Mouse (Mus musculus) cerebellum, adult 11-12 months (tissue): ENCODE results near the gene Slc12a9.

Source experiments
- DNase-seq: peaks from one replicate; pipeline ENCODE4 v3.0.0; 2022

Gene Slc12a9

DNA sequence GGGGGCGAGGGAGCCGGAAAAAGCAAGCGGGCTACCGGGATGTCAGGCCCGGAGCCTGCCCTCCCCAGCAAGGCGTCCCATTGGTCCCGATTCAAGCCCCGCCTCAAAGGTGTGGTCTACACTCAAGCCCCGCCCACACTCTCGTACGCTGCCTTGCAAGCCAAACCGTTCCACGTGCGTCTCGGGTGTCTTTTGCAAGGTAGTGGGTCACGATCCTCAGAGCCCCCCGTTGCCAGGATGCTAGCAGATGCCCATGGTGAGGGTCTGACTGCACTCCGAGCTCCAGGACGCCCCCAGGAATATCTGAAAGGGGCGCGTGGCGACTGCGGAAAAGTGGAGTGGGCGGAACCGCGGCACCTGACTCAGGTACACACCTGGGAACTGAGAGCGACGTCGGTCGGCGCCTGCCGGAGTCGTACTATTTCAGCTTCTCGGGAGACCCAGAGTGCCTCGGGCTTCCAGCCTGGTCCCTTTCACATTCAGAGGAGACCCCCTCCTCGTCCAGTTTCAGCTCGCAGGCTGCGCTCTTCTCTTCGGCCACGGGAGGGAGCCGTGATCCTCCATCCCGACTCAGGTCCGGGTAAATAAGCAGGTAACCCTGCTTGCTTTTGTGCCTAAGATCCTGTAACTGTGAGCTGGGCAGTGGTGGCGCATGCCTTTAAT is at the start of gene Slc12a9:
Gene Slc12a9 (minus strand): TSS at position 86 of the 663 bp plus-strand sequence.
- DNase-seq: peak; percentile 93

DNA sequence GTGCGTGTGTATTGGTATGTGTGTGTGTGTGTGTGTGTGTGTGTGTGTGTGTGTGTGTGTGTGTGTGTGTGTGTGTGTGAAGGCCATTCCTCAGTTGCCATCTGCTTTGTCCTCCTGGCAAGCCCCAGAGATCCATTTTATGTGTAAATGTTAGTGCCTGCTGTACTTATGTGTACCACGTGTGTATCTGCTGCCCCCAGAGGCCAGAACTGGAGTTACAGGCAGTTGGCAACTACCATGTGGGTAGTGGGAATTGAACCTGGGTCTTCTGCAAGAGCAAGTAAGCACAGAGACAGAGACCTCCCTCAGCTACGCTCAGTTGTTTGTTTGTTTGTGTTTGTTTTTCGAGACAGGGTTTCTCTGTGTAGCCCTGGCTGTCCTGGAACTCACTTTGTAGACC is 47.8 kb upstream of the Slc12a9 start:
- DNase-seq: peak; percentile 24

GRCm38 (mm10) chr5:137377603-137378002 is 44.2 kb upstream of the Slc12a9 start:
- DNase-seq: no peak

DNA sequence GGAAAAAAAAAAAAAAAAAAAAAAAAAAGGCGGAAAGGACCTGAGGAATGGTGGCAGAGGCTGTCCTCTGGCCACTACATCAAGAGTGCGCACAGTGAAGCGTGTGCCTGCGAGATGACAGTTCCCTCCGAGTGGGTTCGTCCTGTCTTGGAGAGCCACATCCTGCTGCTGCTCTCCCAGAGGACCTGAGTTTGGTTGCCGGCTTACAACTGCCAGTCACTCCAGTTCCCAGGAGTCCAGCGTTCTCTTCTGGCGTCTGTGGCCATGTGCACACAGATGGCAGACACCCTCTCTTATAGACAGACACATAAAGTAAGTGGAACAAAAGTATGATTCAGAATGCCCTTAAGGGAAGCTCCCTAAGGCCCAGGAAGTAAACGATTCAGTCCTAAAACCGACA is 43.8 kb upstream of the Slc12a9 start:
- DNase-seq: no peak

GRCm38 (mm10) chr5:137376722-137377121 is 43.3 kb upstream of the Slc12a9 start:
- DNase-seq: no peak

- DNase-seq: no peak
These were observed 42.8 kb upstream of the Slc12a9 start for GRCm38 (mm10) chr5:137376198-137376597.

DNA sequence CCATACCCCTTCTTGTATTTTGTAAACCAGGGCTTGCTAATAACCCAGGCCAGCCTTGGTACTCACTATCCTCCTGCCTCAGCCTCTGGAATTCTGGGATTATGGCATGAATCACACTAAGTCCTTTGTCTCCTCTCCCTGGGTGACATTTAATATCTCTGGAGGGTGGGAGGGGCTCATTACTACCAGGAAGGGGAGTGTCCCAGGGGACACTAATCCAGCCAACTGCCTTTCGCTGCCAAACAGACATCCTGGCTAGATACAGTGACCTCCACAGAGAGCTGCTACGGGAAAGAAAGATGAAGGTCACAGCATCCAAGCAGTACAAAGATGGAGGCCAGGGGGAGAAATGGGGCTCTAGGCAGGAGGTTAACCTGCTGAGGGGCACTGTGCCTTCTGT is 42.2 kb upstream of the Slc12a9 start:
- DNase-seq: no peak

- DNase-seq: no peak
These were observed 41.2 kb upstream of the Slc12a9 start for GRCm38 (mm10) chr5:137374521-137375080.

GRCm38 (mm10) chr5:137373371-137373950 is 40.1 kb upstream of the Slc12a9 start:
- DNase-seq: no peak

- DNase-seq: no peak
These were observed 36.3 kb upstream of the Slc12a9 start for GRCm38 (mm10) chr5:137369665-137370064.

- DNase-seq: no peak
These were observed 25.0 kb upstream of the Slc12a9 start for GRCm38 (mm10) chr5:137358382-137358781.

DNA sequence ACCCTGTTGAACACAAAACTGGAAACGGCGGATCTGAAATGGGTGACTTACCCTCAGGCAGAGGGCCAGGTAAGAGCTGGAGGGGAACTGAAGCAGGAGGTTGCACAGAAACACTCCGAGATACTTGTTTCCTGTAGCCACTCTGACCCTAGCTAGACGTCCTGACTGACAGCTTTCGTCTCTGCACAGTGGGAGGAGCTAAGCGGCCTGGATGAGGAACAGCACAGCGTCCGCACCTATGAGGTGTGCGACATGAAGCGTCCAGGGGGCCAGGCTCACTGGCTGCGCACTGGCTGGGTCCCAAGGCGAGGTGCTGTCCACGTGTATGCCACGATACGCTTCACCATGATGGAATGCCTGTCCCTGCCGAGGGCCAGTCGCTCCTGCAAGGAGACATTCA is 20.7 kb upstream of the Slc12a9 start:
- DNase-seq: no peak

GRCm38 (mm10) chr5:137352011-137352975 is 18.9 kb upstream of the Slc12a9 start:
- DNase-seq: no peak

GRCm38 (mm10) chr5:137351394-137351793 is 18.0 kb upstream of the Slc12a9 start:
- DNase-seq: no peak

DNA sequence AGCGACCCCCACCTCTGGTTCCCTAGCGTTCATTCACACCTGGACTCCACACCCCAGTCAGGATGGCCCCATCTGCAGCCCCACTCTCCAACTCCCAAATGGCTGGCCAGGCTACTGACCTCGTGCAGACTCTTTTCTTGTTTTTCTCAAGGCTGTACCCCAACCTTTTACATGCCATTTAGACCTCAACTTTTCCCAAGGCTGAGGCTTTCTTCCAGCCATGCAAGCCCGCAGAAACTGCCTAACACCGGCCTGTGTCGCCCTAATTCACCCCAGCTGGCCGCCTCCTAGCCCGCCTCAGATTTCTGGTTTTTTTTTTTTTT is 17.6 kb upstream of the Slc12a9 start:
- DNase-seq: no peak

DNA sequence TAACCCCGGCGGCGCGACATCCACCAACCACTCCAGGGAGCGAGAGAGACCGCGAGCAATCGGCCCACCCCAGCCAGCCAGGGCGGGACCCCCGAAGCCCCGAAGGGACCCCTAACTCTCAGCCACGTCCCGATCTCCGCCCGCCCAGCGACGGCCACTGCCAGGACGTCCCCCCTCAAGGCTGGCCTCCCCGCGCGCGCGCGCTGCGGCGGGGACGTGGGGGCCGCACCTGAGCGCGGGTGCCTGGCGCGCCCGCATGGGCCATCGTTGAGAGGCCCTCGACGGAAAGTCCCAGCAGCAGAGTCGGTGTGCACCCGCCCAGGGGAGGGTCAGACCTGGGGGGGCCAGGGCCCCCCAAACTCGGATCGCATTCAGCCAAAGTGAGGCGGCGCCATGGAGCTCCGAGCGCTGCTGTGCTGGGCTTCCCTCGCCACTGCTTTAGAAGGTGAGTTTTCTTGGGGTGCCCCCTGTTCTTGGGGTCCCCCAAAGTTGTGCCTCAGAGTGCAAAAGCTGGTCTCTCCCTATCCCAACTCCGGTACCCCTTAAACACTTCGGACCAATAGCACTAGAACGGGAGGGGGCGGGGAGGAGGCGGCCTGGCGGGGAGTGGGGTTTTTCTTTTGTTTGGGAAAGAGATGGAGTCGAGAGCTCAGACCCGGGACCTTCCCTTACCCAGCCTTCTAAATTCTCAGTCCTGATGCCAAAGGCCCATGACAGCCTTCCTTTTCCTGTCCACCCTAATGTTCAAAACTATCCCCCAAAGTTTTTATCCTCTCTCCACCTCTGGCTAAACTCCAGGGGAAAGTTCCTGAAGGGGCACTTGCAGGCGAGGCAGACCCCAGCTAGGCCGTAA is 17.0 kb upstream of the Slc12a9 start:
- DNase-seq: no peak

DNA sequence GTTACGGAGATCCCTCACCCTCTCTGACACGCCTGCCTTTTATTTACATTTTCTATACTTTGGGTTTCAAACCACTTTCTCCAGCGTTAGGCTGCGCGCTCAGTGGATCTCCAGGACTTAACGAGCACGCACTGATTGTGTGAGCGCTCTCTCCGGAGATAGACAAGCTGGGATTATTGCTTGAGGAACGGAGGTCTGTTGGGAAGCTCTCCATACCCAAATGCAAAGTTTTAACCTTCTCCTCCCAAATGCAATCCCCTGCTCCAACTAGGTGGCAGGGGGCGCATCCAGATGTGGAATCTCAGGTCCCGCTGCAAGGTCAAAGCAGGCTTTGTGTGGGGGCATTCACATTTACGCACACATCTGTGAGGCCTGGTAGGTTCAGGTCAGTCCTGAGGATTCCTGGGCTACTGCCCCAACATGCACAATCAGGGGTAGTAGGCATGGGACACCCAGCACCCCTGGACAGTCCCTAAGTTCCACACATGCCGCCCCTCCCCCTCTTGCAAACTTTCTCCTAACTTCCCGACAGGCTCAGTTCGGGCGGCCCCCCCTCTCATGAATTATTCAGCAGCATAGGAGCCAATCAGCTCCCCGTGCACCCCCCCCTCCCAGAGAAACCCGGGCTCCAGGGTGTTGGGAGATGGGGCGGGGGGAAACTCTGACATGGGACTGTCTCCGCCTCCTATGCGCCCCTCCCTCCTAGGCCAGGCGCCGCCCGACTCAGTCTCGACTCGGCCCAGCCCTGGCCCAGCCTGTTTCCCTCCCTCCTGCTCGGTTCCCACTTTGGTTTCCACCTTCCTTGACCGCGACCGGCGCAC is 16.2 kb upstream of the Slc12a9 start, which contains the start of gene Ephb4:
Gene Ephb4 (plus strand): TSS at position 726 of the 821 bp plus-strand sequence.
- peak; percentile 38 for DNase-seq

GRCm38 (mm10) chr5:137348482-137349383 is 15.3 kb upstream of the Slc12a9 start:
- no peak for DNase-seq

GRCm38 (mm10) chr5:137347856-137348255 is 14.5 kb upstream of the Slc12a9 start:
- no peak for DNase-seq

- DNase-seq: no peak
These were observed 13.6 kb upstream of the Slc12a9 start for GRCm38 (mm10) chr5:137346983-137347382.
